Mouse (Mus musculus) ES-Bruce4 (cell line): ENCODE measurements around the gene Mid1.

Experiments
- CTCF ChIP-seq: IDR thresholded peaks from one replicate; pipeline ENCODE4 v1.8.1; 2011; ENCODE audit warnings: low read depth, low read length
- POLR2A ChIP-seq: IDR thresholded peaks from one replicate; pipeline ENCODE4 v1.8.1; 2011; ENCODE audit warnings: low read length; ENCODE audit not compliant: insufficient read depth

- TF ChIP-seq CTCF (no peak), POLR2A (no peak)
These were observed 122.7 kb downstream of the Mid1 start for GRCm38 (mm10) chrX:169807744-169808143.
